Mouse (Mus musculus) heart, postnatal 25 days (tissue): ENCODE results near the gene Tnc. TPM values are rescaled to one million over a fixed set of nuclear protein-coding genes. Genes with fewer than 3 reads are reported as not detected.

ENCODE experiments used
- DNase-seq: peaks from one replicate; pipeline ENCODE4 v3.0.0; 2022; ENCODE audit warnings: low spot score
- intact Hi-C: fragments of 180-260 bp; cut with DNase I; formaldehyde crosslinking; loops from one replicate; pipeline ENCODE4 v1.15.1; 2025
- total RNA-seq, 2 experiments: library from RNA; stranded (reverse); gene quantifications; 2 replicates each; pipeline ENCODE4 v1.2.3; 2021

Tnc gene
- total RNA-seq = 1 to 10 TPM; 1.0 TPM

- peak; percentile 3 for DNase-seq
- intact Hi-C loops = no loop called here
Observed at GRCm38 (mm10) chr4:64046831-64047493, at the start of gene Tnc. Gene Tnc (minus strand): TSS chr4:64047015.

DNA sequence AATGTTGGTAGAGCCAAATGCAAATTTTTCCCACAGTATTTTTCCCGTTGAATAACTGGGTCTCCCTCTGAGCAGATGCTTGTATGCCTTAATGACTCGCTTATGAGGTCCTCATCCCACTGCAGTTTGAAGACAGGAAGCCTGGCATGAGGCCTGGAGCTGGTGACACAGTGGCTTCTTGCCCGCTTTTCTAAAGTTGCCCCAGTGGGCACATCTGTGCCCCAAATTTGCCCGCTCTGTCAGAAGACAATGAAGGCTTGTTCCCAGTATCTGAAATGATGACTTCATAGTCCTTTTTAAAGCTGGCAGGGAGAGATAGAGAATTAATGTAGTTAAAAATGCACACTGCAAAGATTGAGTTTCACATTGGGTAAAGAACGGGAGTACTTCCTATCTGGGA lies 47.4 kb upstream of the Tnc start:
- intact Hi-C loops = no loop called here
- DNase-seq = no peak

DNA sequence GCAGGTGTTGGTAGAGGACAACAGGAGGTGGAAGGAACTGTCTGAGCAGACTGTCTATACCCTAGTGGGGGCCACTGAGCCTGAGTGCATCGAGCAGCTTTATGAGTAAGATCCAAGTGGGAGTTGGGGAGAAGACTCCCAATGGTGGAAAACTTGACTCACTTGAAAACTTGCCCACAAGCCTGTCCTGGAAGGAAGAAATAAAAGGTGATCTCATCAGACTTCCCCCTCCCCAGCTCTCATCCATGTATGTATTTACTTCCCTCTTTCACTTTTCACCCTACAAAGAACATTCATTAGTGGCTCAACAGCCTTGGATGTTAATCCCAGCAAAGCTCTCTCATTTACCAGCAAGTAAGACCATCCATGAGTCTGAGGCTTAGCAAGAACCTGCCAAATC lies 46.0 kb upstream of the Tnc start:
- intact Hi-C loops = no loop called here
- no peak for DNase-seq

DNA sequence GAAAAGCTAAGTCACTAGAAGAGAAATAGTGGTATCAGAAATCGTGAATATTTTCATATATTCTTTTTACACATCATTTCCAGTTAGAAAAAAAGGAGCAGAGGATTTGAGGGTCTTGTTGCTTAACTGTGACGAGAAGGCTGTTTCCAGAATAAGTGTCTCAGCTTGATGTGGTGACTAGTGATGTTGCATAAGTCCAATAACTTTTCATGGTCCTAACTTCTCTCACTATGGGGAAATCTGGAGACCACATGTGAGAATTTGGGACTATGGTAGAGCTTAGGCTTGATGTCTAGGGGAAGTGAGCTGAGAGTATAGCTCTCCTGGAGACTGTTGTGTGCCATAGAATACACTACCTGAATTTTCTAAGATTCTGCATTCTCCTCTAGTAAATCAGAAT lies 42.6 kb upstream of the Tnc start:
- intact Hi-C loops = no loop called here

DNA sequence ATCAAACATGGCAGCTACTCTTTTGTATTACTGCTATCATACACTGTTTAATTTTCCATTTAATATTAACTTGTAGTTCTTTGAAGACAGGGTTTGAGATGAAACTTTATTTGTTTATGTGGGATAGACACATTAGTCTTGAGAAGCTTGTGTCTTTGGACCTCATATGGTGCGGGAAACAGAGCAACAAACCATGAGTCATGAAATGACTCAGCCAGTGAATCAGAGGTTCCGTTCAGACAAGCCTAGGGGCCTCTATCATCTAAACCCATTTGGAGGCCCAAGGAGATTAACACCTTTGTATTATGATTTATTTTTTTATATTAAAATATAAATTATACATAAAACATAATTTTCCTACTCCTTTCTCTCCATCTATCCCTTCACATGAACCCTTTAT lies 40.9 kb upstream of the Tnc start:
- DNase-seq = no peak
- intact Hi-C loops = no loop called here

More for the DNA sequence above, 42.6 kb upstream of the Tnc start:
- DNase-seq = no peak

DNA sequence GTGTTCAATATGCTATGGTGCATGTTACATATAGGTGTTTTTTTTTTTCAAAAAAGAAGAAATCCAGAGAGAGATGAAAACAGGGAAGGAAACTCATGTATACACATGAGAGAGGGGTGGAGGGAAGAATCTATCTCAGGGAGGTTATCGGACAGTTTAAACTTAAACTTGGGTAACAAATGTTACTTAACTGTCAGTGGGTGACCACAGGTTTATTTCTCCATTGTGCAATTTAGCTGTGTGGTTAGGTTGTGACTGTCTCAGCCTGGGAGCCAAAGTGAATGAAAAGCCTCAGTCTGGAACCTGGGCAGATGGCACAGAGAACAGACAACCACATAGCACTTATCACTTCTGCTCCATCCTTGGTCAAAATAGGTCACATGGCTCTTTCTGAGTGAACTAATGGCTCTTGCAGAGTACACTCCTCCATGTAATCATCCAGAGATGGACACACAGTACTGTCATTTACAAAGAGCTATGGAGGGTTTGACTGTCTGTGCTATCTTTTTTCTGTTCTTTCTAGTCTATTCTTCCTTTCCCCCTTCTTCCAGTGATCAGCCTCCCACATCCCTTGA lies 39.3 kb upstream of the Tnc start:
- intact Hi-C loops = no loop called here
- no peak for DNase-seq

DNA sequence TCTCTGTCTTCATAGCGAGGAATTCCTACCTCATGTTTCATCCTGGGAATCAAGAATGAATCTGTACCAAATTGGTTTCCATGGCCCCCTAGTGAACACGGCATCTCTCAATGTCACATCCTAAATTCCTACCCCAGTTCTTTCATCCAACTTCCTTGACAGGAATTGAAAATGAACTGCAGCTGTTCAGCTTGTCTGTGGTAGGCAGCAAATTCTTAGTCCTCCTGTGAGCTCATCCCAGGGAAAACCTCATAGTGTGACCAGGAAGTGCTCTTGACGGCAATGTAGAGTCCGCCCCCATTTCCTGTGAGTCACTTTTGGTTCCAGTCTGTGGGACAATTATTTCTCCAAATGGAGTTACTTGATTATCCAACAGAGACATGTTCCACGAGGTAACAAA lies 37.0 kb upstream of the Tnc start:
- no peak for DNase-seq

DNA sequence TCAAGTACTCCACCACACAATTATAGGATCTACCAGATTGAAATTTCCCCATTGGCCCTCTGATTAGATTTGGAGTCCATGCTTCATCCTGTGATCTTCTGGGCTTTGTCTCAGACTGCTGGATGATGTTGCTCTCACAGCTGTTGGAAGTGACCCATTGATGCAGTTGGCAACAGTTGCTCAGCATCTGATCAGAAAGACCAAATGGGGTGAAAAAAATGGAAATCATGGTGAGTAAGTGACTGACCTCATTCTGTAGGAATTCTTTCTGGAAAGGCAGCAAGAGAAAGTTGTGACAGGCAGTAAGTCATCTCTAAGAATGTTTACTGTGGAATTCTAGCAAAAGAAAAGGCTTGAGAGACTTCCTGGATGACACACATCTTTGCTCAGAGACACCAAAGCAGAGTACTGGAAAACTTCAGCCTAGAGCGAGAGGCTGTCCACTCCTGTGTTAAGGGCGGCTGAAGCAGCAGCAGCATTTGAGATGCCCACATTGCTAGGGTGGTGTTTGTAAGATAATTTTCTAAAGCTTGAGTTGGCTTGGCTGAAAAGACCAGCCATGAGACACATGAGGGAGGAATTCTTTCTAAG lies 31.3 kb upstream of the Tnc start:
- intact Hi-C loops = no loop called here
- peak; percentile 47 for DNase-seq

More for the DNA sequence above, 37.0 kb upstream of the Tnc start:
- intact Hi-C loops = no loop called here

DNA sequence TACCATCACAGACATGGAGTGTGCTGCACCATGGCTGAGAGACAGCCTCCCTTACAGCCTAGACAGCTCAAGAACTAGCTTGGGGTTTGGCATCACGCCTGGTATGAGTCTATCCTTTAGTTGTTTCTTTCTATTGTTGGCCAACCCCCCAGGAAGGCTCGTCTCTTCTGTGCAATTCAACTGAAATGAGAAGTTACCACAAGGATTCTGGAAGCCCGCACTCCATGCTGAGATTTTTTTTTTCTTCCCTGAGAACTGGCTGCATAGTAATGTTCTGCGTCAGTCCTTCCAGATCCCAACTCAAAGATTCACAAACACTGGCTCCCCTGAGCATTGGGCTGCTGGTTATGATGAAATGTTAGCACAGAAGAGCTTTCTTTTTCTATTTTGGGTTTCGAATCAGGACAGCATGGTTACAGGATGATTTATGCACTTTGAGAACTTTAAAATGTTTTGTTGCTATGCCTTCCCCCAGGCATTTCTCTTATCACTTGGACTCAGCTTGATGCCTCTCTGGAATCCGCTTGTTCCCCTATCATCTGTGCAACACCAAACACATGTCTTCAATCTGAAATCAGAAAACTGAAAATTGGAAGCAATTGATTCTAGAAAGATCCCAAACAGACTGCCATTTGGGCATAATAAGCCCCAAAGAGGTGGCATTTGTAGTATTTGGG lies 29.7 kb upstream of the Tnc start:
- intact Hi-C loops = no loop called here
- DNase-seq = peak; percentile 31

- DNase-seq = no peak
- intact Hi-C loops = no loop called here
Observed at GRCm38 (mm10) chr4:64074725-64075124, 27.9 kb upstream of the Tnc start.

DNA sequence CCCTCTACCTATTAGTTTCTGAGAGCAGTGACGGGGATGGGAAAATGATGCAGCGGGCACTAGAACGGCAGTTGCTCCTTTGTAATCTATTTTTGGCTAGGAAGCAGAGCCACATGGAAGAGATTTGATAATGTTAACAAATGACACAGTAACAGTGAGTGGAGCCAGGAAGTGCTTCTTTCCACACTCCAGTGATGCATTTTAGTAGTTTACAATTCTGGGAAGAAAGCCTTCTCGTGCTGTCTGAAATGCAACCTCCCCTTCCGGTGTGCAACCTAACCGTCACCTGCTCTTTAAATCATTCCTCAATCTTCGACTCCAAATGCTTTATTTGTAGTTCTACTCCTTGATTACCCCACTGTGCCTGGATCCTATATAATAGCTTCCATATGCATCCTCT lies 20.6 kb upstream of the Tnc start:
- intact Hi-C loops = no loop called here
- no peak for DNase-seq

- intact Hi-C loops = no loop called here
- DNase-seq = no peak
Observed at GRCm38 (mm10) chr4:64065266-64065665, 18.5 kb upstream of the Tnc start.

GRCm38 (mm10) chr4:64058856-64059231 lies 12.0 kb upstream of the Tnc start:
- intact Hi-C loops = no loop called here
- DNase-seq = no peak

DNA sequence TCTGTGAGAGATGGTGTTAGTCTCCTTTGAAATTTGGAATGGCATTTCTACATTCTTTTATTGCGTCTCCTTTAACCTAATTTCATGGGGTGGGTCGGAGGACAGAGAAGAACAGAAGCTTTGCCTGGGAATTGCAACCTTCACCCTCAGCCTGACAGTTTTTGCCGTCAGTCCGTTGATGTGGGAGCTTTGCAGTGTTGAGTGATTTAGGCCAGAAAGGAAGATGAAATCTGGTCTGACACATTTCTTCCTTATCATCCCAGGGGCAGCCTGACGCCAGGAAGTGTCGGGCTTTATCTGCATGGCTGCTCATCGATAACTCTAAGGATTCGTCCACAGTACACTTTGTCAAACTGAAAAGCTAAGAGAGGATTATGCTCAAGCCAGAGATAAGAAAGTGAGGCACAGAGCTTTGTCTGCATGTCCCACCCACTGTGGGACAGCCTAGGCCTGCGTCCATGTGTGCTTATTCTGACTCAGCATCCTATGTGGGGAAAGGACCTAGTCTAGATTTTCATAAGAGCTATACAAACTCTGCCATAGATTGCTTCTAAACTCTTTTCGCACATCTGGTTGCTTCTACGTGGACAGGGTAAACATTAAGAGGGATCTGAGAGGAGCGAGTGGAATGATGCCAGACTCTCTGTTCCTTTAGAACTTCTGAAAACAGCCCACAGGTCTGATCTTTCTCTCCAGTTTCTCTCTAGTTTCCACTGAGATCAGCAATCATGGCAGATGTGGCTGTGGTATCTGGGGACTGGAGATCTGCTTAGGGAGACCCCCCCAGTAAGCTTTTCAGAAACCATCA lies 11.4 kb upstream of the Tnc start:
- no peak for DNase-seq
- intact Hi-C loops = no loop called here

- intact Hi-C loops = no loop called here
- no peak for DNase-seq
Observed at GRCm38 (mm10) chr4:64048177-64048576, 1.4 kb upstream of the Tnc start.

DNA sequence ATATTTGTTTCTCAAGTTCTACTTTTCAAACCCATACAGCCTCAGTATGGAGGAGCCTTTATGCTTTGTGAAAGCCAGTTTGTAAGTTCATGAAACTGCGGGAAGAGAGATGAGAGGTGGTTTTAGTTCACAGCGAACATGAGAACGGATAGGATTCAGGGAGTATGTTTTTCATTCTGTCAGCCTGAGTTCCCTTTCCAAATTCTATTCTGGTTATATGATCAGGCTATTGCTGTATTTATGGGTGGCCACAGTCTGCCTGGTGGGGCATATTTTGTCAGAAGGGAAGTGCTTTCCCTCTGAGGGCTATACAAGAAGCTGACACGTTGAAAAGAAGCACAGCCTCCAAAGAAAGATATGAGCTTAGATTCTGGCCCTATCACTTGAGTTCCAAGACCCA lies 2.9 kb downstream of the Tnc start:
- DNase-seq = no peak
- intact Hi-C loops = no loop called here

DNA sequence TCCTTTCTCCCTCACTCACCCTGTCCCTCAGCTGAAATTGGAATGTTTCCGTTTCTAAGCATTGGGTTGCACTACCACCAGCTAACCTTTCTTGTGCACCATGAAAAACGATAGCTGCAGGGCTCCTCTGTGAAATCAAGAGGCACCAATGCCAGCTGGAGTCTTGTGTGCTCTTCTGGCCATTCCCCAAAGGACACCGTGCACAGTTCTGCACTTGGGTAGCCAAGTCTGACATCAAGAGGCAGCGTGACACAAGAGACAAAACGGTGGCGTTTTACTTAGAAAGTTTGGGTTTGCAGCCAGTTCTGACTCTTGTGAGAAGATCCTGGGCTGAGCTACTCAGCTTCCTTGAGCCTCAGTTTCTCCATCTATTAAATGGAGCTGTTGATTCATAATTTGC lies 3.4 kb downstream of the Tnc start:
- DNase-seq = no peak
- intact Hi-C loops = no loop called here

- intact Hi-C loops = no loop called here
- DNase-seq = no peak
Observed at GRCm38 (mm10) chr4:64039091-64039490, 7.7 kb downstream of the Tnc start.

- no peak for DNase-seq
- intact Hi-C loops = no loop called here
Observed at GRCm38 (mm10) chr4:64037513-64037912, 9.3 kb downstream of the Tnc start.

GRCm38 (mm10) chr4:64034724-64035123 lies 12.1 kb downstream of the Tnc start:
- intact Hi-C loops = no loop called here
- no peak for DNase-seq
